Mouse (Mus musculus) intestine, embryonic 16.5 days (tissue): ENCODE measurements around the gene Trmt13. TPM values are rescaled to one million over a fixed set of nuclear protein-coding genes. Genes with fewer than 3 reads are reported as not detected.

ENCODE experiments used
- ATAC-seq: fragments of 200-750 bp; cut with Nextera tagmentation; 2 replicates; pipeline ENCODE4 v1.8.0; 2017; ENCODE audit warnings: moderate TSS enrichment, moderate library complexity
- H3K27ac ChIP-seq: fragments of 300-500 bp; sonication (generic); 2 replicates; pipeline ENCODE4 v1.5.1; 2014; ENCODE audit warnings: mild to moderate bottlenecking, low read length
- H3K27me3 ChIP-seq: fragments of 300-500 bp; sonication (generic); replicated peaks from 2 replicates; pipeline ENCODE4 v1.6.1; 2014; ENCODE audit warnings: low read length, control low read depth, mixed read lengths; ENCODE audit not compliant: control insufficient read depth, insufficient read depth
- H3K36me3 ChIP-seq: fragments of 300-500 bp; sonication (generic); 2 replicates; pipeline ENCODE4 v1.6.1; 2014; ENCODE audit warnings: low read length, control low read depth; ENCODE audit not compliant: control insufficient read depth, insufficient read depth
- H3K4me1 ChIP-seq: fragments of 300-500 bp; sonication (generic); 2 replicates; pipeline ENCODE4 v1.6.1; 2014; ENCODE audit warnings: low read length, control low read depth, mixed read lengths; ENCODE audit not compliant: control insufficient read depth, insufficient read depth
- H3K4me2 ChIP-seq: fragments of 300-500 bp; sonication (generic); 2 replicates; pipeline ENCODE4 v1.6.1; 2014; ENCODE audit warnings: low read depth, low read length, control low read depth
- H3K4me3 ChIP-seq: fragments of 300-500 bp; sonication (generic); 2 replicates; pipeline ENCODE4 v1.5.1; 2014; ENCODE audit warnings: mild to moderate bottlenecking, low read length
- H3K9ac ChIP-seq: fragments of 300-500 bp; sonication (generic); 2 replicates; pipeline ENCODE4 v1.6.1; 2014; ENCODE audit warnings: low read depth, low read length
- H3K9me3 ChIP-seq: fragments of 300-500 bp; sonication (generic); 2 replicates; pipeline ENCODE4 v1.6.1; 2016; ENCODE audit warnings: low read length, control low read depth; ENCODE audit not compliant: control insufficient read depth
- WGBS: fragments of 180-500 bp; shearing (Covaris S2); extraction: QIAGEN DNeasy Blood & Tissue Kit; methylation state at CpG from one replicate; pipeline ENCODE4 v1.1.7; 2014; 5-methylcytosine and 5-hydroxymethylcytosine counted together
- polyA plus RNA-seq: library from polyadenylated mRNA; unstranded; fragments of >200 nt; fragmentation: Nextera tagmentation; extraction: Ambion mirVana; gene quantifications from 2 replicates; pipeline ENCODE4 v1.2.1, GENCODE M21; 2015

Trmt13 gene
- polyA plus RNA-seq, 1 experiment from 2014 or later = 20.5 TPM

DNA sequence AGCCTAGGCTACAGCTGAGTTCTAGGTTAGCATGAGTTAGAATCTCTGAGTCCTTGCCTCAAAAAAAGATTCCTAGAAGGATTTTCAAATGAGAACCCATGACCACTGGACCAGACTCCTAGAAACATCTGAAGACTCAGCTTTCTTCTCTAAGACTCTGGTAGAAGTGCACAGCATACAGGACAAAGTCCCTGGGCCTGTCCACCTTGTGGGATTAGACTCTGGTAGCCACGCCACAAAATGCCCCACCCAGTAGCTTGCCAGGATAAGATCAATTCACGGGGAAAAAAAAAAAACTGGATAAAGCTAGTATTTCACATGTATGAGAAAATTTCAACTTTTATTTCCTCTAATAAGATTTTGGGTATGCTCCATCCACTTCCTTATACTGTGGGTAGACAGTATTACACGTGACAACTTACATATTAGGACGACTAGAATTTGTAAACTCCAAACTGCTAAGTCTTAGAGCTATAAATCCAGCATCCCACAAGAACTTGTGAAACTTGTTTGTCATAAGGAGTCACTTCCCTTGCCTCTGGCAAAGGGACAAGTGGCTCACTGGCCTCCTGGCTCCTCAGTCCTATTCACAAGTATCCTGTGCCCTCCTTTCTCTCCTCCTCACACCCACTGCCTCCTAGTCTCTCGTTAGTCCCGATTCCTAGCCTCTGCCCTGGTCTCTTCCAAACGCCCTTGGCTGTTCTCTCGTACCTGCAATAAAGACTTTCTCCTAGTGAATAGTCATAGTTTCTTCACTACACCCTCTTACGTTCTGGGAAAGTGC is 23.5 kb upstream of the Trmt13 start:
- Histone ChIP-seq H3K4me3 (no peak overlapping the region), H3K9me3 (no peaks in the 10 kb centered on the region), H3K4me2 (no peak overlapping the region), H3K36me3 (peaks cover 20% of the 10 kb centered on the region), H3K9ac (no peak overlapping the region), H3K4me1 (no peaks in the 10 kb centered on the region), H3K27ac (0 out of 2 replicates have a peak overlapping the region, but pooled peaks have one; percentile 24), H3K27me3 (no peaks in the 10 kb centered on the region)
- WGBS = 74% methylated on average over 9 of the region's 9 CpGs
- ATAC-seq = peak; percentile 75

DNA sequence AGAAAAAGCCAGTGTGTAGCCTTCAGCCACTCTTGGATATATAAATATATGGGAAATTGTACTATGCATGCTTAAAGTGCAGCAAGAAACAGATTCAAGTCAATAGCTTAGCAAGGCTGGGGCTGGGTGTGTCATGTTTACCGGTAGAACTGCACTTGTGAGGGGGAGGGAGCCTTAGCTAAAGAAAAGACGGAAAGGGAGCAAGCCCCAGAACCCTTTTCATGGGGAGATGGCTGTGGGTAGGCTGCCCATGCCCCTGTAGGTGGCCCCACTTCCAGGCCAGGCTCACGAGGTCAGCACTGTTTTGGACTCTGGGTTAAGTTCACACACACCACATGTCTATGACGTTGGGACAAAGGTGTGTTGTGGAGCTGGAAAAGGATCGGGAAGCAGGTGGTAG is 21.4 kb upstream of the Trmt13 start:
- Histone ChIP-seq H3K9ac (no peak overlapping the region), H3K4me3 (no peak overlapping the region), H3K9me3 (no peaks in the 10 kb centered on the region), H3K27me3 (no peaks in the 10 kb centered on the region), H3K4me2 (no peak overlapping the region), H3K27ac (no peak overlapping the region), H3K36me3 (peaks cover 17% of the 10 kb centered on the region), H3K4me1 (no peaks in the 10 kb centered on the region)
- no peak for ATAC-seq
- 61% methylated on average over 5 of the region's 5 CpGs for WGBS

DNA sequence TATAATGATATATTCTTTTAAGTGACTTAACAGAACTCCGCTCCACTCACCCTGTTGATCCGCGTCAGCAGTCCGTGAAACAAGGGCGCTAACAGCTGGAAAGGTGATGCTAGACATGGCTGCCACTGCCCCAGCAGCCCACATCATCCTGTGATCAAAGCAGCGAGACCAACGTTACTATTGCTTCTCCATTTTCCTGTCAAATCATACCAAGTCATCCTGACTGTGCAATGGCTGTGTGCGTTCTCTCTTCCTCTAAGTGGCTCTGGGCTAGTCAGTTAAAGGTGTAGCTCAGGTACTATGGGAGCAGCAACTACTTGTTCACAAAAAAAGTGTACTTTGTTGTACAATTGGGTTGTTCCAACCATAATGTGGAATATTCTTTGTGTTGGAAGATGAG is 20.5 kb upstream of the Trmt13 start:
- 91% methylated on average over 8 of the region's 8 CpGs for WGBS
- Histone ChIP-seq H3K4me1 (no peaks in the 10 kb centered on the region), H3K4me3 (no peak overlapping the region), H3K36me3 (peaks cover 14% of the 10 kb centered on the region), H3K27me3 (no peaks in the 10 kb centered on the region), H3K4me2 (no peak overlapping the region), H3K9ac (no peak overlapping the region), H3K27ac (no peak overlapping the region), H3K9me3 (no peaks in the 10 kb centered on the region)
- no peak for ATAC-seq

DNA sequence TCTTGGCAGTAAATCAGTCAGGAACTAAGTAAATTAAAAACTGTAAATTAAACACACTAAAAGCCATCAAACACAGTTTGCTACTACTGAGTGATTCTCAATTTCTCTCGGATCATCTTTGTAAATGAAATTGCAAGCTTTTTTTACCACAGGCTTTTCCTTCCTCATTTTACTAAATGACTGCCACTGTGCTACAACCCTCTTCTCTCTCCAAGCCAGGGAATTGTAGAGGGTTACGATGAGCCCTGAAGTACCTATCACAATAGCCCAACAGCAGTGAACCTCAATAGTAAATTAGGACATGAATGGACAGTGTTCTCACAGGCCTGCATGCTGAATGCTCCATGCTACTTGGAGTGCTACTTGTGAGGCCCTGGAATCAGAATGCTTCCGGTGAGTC is 19.7 kb upstream of the Trmt13 start:
- no peaks in the 10 kb centered on the region for H3K9me3 ChIP-seq
- no peaks in the 10 kb centered on the region for H3K4me1 ChIP-seq
- H3K4me2 ChIP-seq = no peak overlapping the region
- H3K27me3 ChIP-seq = no peaks in the 10 kb centered on the region
- no peak overlapping the region for H3K27ac ChIP-seq
- no peak overlapping the region for H3K9ac ChIP-seq
- no peak overlapping the region for H3K4me3 ChIP-seq
- no peak for ATAC-seq
- WGBS = 94% methylated on average over 3 of the region's 3 CpGs
- H3K36me3 ChIP-seq = peaks cover 9% of the 10 kb centered on the region

DNA sequence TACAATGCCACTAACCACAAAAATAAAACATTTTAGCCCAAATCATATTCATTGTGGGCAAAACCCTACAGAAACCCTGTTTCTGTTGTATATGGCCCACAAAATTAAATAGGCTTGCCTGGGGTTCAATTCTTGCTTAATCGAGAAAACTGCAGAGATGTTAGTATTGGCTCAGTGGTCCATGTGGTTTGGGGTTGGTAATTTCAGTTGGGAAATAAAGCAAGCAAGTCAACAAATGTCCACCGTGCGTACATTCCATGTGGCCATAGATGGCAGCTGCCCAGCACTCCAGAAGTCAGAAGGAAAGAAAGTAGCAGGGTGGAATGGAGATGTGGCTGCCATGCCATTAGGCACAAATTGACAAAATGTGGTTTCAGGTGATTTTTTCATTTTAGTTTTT is 18.6 kb upstream of the Trmt13 start:
- no peaks in the 10 kb centered on the region for H3K4me1 ChIP-seq
- no peak overlapping the region for H3K27ac ChIP-seq
- H3K4me2 ChIP-seq = no peak overlapping the region
- H3K9me3 ChIP-seq = no peaks in the 10 kb centered on the region
- H3K36me3 ChIP-seq = peaks cover 9% of the 10 kb centered on the region
- ATAC-seq = no peak
- no peak overlapping the region for H3K4me3 ChIP-seq
- no peak overlapping the region for H3K9ac ChIP-seq
- H3K27me3 ChIP-seq = no peaks in the 10 kb centered on the region
- WGBS = 89% methylated on average over 3 of the region's 3 CpGs

DNA sequence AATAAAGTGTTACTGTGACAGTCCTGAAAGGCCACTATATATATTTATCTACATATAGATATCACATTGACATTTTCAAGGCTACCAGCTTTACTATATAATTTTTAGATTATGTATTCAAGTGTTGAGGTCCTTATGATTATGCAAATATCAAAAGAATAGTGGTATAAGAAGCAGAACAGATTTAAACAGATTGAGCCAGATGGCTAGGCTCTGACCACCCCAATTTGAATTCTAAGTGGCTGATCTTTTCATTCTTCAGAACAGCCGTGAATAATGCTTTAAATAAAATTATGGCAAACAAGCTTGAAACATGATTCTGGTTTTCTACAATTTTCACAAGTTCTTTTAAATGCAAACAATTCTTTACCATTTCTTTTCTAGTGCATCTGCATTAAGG is 17.1 kb upstream of the Trmt13 start:
- H3K27me3 ChIP-seq = no peaks in the 10 kb centered on the region
- no peak overlapping the region for H3K4me2 ChIP-seq
- no peak overlapping the region for H3K4me3 ChIP-seq
- 82% methylated on average over 1 of the region's 1 CpGs for WGBS
- no peak overlapping the region for H3K27ac ChIP-seq
- no peak overlapping the region for H3K9ac ChIP-seq
- H3K4me1 ChIP-seq = no peaks in the 10 kb centered on the region
- H3K36me3 ChIP-seq = peaks cover 6% of the 10 kb centered on the region
- ATAC-seq = no peak
- H3K9me3 ChIP-seq = no peaks in the 10 kb centered on the region

DNA sequence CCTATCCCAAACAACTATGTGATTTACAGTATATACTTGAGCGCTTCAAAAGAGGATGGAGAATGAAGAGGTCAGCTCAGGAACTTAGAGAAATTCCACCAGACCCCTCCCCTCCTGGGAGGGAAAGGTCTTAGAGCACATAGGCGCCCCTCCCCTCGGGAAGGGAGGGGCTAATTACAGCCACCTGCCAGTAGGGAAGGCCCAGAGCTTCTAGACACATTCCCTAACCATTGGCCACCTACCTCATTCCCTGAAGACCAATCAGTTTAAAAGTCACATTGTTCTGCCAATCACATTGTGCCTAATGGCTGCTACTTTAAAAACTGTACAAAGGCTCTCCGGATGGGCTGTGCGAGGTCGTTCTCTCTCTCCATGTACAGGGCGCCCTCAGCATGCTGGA is 8.3 kb upstream of the Trmt13 start:
- H3K27me3 ChIP-seq = no peaks in the 10 kb centered on the region
- no peaks in the 10 kb centered on the region for H3K9me3 ChIP-seq
- 94% methylated on average over 7 of the region's 7 CpGs for WGBS
- ATAC-seq = no peak
- no peak overlapping the region for H3K4me3 ChIP-seq
- H3K4me1 ChIP-seq = no peaks in the 10 kb centered on the region
- H3K9ac ChIP-seq = no peak overlapping the region
- no peak overlapping the region for H3K4me2 ChIP-seq
- H3K27ac ChIP-seq = no peak overlapping the region
- H3K36me3 ChIP-seq = no peaks in the 10 kb centered on the region

DNA sequence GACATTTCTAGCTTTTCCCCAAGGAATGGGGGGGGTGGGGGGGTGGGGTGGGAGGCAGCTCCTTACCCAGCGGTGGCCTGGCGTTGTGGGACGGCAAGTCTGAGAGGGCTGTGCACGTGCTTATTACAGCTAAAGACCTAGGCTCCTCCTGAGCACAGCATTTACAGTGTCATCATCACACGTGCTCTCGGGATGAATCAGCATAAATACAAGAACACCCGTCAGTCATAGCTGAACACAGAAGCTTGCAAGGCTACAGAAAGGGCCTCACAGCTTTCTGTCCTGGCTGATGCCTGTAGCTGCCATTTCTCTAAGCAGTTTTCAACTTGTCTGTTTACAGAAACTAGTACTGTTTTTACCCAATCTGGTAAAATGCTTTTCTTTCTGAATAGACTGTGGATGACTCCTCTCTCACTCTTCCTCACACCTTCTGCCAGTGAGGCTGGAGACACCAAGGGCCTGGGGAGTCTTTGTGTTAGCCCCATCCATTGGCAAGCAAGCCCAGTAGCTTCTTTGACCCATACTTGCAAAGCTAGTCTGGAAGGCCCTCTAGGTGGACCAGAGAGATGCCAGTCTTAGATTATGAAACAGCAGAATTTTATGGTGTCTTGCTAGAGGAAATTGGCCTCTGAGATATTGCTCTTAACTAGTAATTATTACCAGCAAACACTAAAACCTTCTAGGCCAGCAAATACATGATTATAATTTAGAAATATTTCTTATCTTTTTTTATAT is 6.4 kb upstream of the Trmt13 start:
- Histone ChIP-seq H3K4me2 (no peak overlapping the region), H3K4me1 (no peaks in the 10 kb centered on the region), H3K4me3 (no peak overlapping the region), H3K9ac (no peak overlapping the region), H3K27me3 (no peaks in the 10 kb centered on the region), H3K36me3 (no peaks in the 10 kb centered on the region; the same call in 1 of the 2 replicates), H3K27ac (no peak overlapping the region), H3K9me3 (no peaks in the 10 kb centered on the region)
- WGBS = 94% methylated on average over 7 of the region's 7 CpGs
- ATAC-seq = peak; percentile 60; the same call in 1 of the 2 replicates

DNA sequence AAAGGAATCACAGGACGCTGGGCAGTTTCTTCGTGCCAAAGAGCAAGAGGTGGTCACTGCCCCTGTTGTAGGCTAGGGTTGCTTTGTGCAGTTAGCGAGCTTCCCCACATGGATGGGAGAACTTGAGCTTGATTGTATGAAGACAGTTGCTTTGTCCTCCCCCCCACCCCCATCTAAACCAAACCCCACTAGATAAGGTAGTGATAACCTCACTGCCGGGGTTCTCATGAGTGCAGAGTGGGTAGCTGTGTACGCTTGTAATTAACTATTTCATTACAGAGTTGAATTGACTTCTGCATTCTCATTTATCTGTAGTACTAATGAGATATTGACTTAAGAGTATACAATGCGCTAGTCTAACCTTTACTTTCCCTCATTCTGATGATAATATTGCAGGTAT is 4.5 kb upstream of the Trmt13 start:
- H3K4me2 ChIP-seq = no peak overlapping the region
- 74% methylated on average over 6 of the region's 6 CpGs for WGBS
- H3K4me1 ChIP-seq = no peaks in the 10 kb centered on the region
- H3K9ac ChIP-seq = no peak overlapping the region
- no peak overlapping the region for H3K27ac ChIP-seq
- H3K9me3 ChIP-seq = no peaks in the 10 kb centered on the region
- H3K36me3 ChIP-seq = no peaks in the 10 kb centered on the region; the same call in 1 of the 2 replicates
- no peak overlapping the region for H3K4me3 ChIP-seq
- ATAC-seq = no peak
- no peaks in the 10 kb centered on the region for H3K27me3 ChIP-seq
